37 mouse cellular contexts compared by ENCODE assay signal in genomic region chr13:14574128-14574527, GRCm38 (mm10). TPM values are rescaled to one million over a fixed set of nuclear protein-coding genes. Genes with fewer than 3 reads are reported as not detected.
"Had no signal": no experiment of that assay in that cellular context is flagged by ENCODE, and none has a peak within 500 bp of the region (broad histone marks: within the 10 kb centered on the region; RNA-seq: fewer than 3 reads in every experiment).

No protein-coding gene starts in this region.

- H3K9ac ChIP-seq: limb, embryonic 12.5 days; limb, embryonic 13.5 days; limb, embryonic 15.5 days; liver, embryonic 12.5 days; liver, embryonic 13.5 days; liver, embryonic 14.5 days; liver, embryonic 15.5 days; liver, postnatal 0 days; lung, embryonic 14.5 days; lung, embryonic 15.5 days; midbrain, embryonic 12.5 days; midbrain, embryonic 13.5 days; midbrain, embryonic 15.5 days; neural tube, embryonic 12.5 days had no signal

- DNase-seq: left cerebral cortex, postnatal 4 days; liver; liver, embryonic 13.5 days; liver, postnatal 0 days; lung, adult 18-20 months; lung, adult 2 months; lung, embryonic 14.5 days; lung, postnatal 10 days; lung, postnatal 14 days; lung, postnatal 36 days; lung, postnatal 4 days; midbrain, embryonic 14.5 days had no signal

- H3K27ac ChIP-seq: limb, embryonic 10.5 days; limb, embryonic 12.5 days; limb, embryonic 13.5 days; limb, embryonic 15.5 days; liver, embryonic 12.5 days; liver, embryonic 13.5 days; liver, embryonic 14.5 days; liver, embryonic 15.5 days; lung, embryonic 15.5 days; macrophage; midbrain, embryonic 10.5 days; midbrain, embryonic 12.5 days; midbrain, embryonic 13.5 days; midbrain, embryonic 15.5 days; neural tube, embryonic 12.5 days had no signal

- H3K4me2 ChIP-seq: limb, embryonic 12.5 days; limb, embryonic 13.5 days; limb, embryonic 15.5 days; liver, embryonic 11.5 days; liver, embryonic 12.5 days; liver, embryonic 13.5 days; liver, embryonic 15.5 days; lung, embryonic 14.5 days; lung, embryonic 15.5 days; midbrain, embryonic 11.5 days; midbrain, embryonic 12.5 days; midbrain, embryonic 13.5 days; midbrain, embryonic 15.5 days; neural tube, embryonic 12.5 days had no signal

- H3K36me3 ChIP-seq: limb, embryonic 10.5 days; limb, embryonic 12.5 days; limb, embryonic 13.5 days; limb, embryonic 15.5 days; liver, embryonic 12.5 days; liver, embryonic 13.5 days; liver, embryonic 15.5 days; lung, embryonic 15.5 days; midbrain, embryonic 10.5 days; midbrain, embryonic 12.5 days; midbrain, embryonic 13.5 days; midbrain, embryonic 15.5 days; neural tube, embryonic 12.5 days had no signal

- H3K9me3 ChIP-seq: limb, embryonic 10.5 days; limb, embryonic 15.5 days; liver, embryonic 12.5 days; liver, embryonic 13.5 days; liver, embryonic 15.5 days; lung, embryonic 15.5 days; midbrain, embryonic 10.5 days; midbrain, embryonic 12.5 days; midbrain, embryonic 13.5 days; midbrain, embryonic 15.5 days; neural tube, embryonic 12.5 days had no signal

- H3K4me1 ChIP-seq: limb, embryonic 10.5 days; limb, embryonic 12.5 days; limb, embryonic 13.5 days; limb, embryonic 15.5 days; liver, embryonic 12.5 days; liver, embryonic 13.5 days; liver, embryonic 15.5 days; lung, embryonic 15.5 days; megakaryocyte, embryonic 14.5 days; midbrain, embryonic 10.5 days; midbrain, embryonic 12.5 days; midbrain, embryonic 13.5 days; midbrain, embryonic 15.5 days; neural tube, embryonic 12.5 days had no signal

- H3K4me3 ChIP-seq: limb, embryonic 10.5 days; limb, embryonic 12.5 days; limb, embryonic 13.5 days; limb, embryonic 15.5 days; liver, embryonic 12.5 days; liver, embryonic 13.5 days; liver, embryonic 15.5 days; lung, embryonic 15.5 days; megakaryocyte, embryonic 14.5 days; midbrain, embryonic 10.5 days; midbrain, embryonic 12.5 days; midbrain, embryonic 13.5 days; midbrain, embryonic 15.5 days; myocyte; neural tube, embryonic 12.5 days had no signal

- ATAC-seq: liver, embryonic 12.5 days; liver, postnatal 0 days; lung, postnatal 0 days; midbrain, embryonic 13.5 days; midbrain, embryonic 15.5 days; midbrain, embryonic 16.5 days had no signal

- H3K27me3 ChIP-seq: limb, embryonic 12.5 days; limb, embryonic 13.5 days; limb, embryonic 15.5 days; liver, embryonic 12.5 days; liver, embryonic 13.5 days; liver, embryonic 15.5 days; lung, embryonic 15.5 days; megakaryocyte, embryonic 14.5 days; midbrain, embryonic 13.5 days; midbrain, embryonic 15.5 days; neural tube, embryonic 12.5 days had no signal

RNA-seq across cellular contexts. Expression of gene Hecw1, which starts 51.1 kb away (rescaled TPM):
- total RNA-seq: liver, adult 2 months; megakaryocyte progenitor cell, adult 5-6 weeks; megakaryocyte, adult 5-6 weeks; megakaryocyte-erythroid progenitor cell, adult 5-6 weeks; monocyte, adult 5-6 weeks had no signal
- polyA plus RNA-seq: liver, adult 2 months; liver, postnatal 0 days; lung, adult 2 months; macrophage had no signal
